In the genomic region with DNA sequence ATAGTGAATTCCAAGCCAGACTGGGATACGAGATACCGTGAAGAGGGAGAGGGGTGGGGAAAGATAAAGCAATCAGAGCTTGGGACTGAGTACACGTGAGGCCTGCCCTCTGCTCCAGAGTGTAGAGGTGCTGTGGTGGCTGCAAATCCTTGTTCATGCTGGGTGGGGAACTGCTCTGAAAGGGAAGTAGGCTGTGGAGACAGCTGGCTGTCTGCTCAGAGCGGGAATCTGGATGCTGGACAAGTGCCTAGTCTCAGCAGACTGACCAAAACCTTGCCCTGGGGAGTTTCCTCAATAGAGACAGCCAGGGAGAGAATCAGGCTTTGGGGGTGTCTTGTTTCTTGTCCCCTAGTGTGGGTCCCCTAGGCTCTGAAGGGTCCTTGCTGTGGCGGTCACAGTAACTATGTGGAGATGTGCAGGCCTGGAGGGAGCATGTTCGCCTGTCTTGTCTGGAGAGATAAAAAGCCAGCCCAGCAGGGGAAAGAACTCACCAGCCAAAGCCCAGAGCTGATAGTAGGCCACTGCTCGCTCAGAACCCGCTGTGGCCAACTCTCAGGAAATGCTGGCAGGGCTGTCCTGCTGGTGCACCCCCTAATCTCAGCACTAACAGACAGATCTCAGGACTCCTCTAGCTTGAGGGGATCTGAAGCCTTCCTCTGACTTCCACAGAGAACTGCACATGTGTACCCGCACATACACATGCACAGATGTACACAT, we compare ENCODE assay signal across 8 mouse cellular contexts. TPM values are rescaled to one million over a fixed set of nuclear protein-coding genes. Genes with fewer than 3 reads are reported as not detected.
A peak's percentile ranks its signal among the peaks of the same experiment; 100 is the strongest.
DNase-seq lines count a peak whose midpoint lies in the region; ATAC-seq lines count a peak whose summit lies in the region.

No protein-coding gene starts in this region.

- H3K36me3 ChIP-seq in heart, embryonic 12.5 days, result peaks cover 4% of the 10 kb centered on the region; the same call in 1 of the 2 replicates
- H3K36me3 ChIP-seq in midbrain, embryonic 16.5 days (ENCODE audit: control insufficient read depth, insufficient read depth, low read length), result no peaks in the 10 kb centered on the region

- peak; percentile 44 for DNase-seq in gastrocnemius, postnatal 10 days
- DNase-seq in gastrocnemius, adult 8-10 months (ENCODE audit: low spot score in 2 of 2), result no peak
- peak; percentile 68 for DNase-seq in adipocyte (ENCODE audit: low spot score)
- DNase-seq in kidney, postnatal 10 days, result peak; percentile 72
- no peak for DNase-seq in frontal cortex, postnatal 25 days (ENCODE audit: low spot score in 2 of 2)
- no peak for DNase-seq in urinary bladder, postnatal 25 days (ENCODE audit: low spot score)

- H3K27ac ChIP-seq in heart, embryonic 12.5 days (ENCODE audit: poor library complexity, severe bottlenecking), result peak overlapping the region; percentile 97
- H3K27ac ChIP-seq in midbrain, embryonic 16.5 days (ENCODE audit: low read length), result 0 out of 2 replicates have a peak overlapping the region, but pooled peaks have one; percentile 23

- H3K4me3 ChIP-seq in heart, embryonic 12.5 days, result no peak overlapping the region
- H3K4me3 ChIP-seq in midbrain, embryonic 16.5 days (ENCODE audit: low read depth, low read length), result no peak overlapping the region

- no peak for ATAC-seq in heart, embryonic 12.5 days (ENCODE audit: insufficient number of reproducible peaks, low FRiP score)
- ATAC-seq in midbrain, embryonic 16.5 days, result no peak

- no peaks in the 10 kb centered on the region for H3K27me3 ChIP-seq in heart, embryonic 12.5 days (replicated peaks)
- no peaks in the 10 kb centered on the region for H3K27me3 ChIP-seq in midbrain, embryonic 16.5 days (ENCODE audit: control insufficient read depth, insufficient read depth, low read depth, low read length)

- peaks cover 73% of the 10 kb centered on the region for H3K4me1 ChIP-seq in heart, embryonic 12.5 days (replicated peaks)
- H3K4me1 ChIP-seq in midbrain, embryonic 16.5 days (ENCODE audit: control insufficient read depth, insufficient read depth, low read length), result peaks cover 21% of the 10 kb centered on the region

- WGBS in heart, embryonic 12.5 days, result 9% methylated on average over 9 of the region's 9 CpGs
- 50% methylated on average over 9 of the region's 9 CpGs for WGBS in midbrain, embryonic 16.5 days

- peak overlapping the region; percentile 21; the same call in 1 of the 2 replicates for H3K9ac ChIP-seq in heart, embryonic 12.5 days
- no peak overlapping the region for H3K9ac ChIP-seq in midbrain, embryonic 16.5 days (ENCODE audit: low read depth, low read length)

- peak overlapping the region; percentile 92; the same call in 1 of the 2 replicates for H3K4me2 ChIP-seq in heart, embryonic 12.5 days
- no peak overlapping the region for H3K4me2 ChIP-seq in midbrain, embryonic 16.5 days (ENCODE audit: low read length)

- no peaks in the 10 kb centered on the region for H3K9me3 ChIP-seq in heart, embryonic 12.5 days (replicated peaks)
- H3K9me3 ChIP-seq in midbrain, embryonic 16.5 days (replicated peaks; ENCODE audit: control insufficient read depth, low read length, poor library complexity, severe bottlenecking), result no peaks in the 10 kb centered on the region

RNA-seq across cellular contexts. Expression of gene Tk1, which starts 3.2 kb away (rescaled TPM):
- total RNA-seq in gastrocnemius, postnatal 10 days (2021), result 10 to 100 TPM; 14.3 to 20.5 TPM
- 1 to 10 TPM; 2.5 to 5.4 (median 4.1) TPM for total RNA-seq in gastrocnemius, adult 8-10 months (2022)
- 101 and 105 TPM in 2 replicates for polyA plus RNA-seq in heart, embryonic 12.5 days (2016; fragmentation: Nextera tagmentation; extraction: Ambion mirVana)
- polyA plus RNA-seq in midbrain, embryonic 16.5 days (2015; fragmentation: Nextera tagmentation; extraction: Ambion mirVana), result 9.8 and 12.9 TPM in 2 replicates

RNA-seq across cellular contexts. Expression of gene Afmid, which starts 3.3 kb away (rescaled TPM):
- total RNA-seq in gastrocnemius, postnatal 10 days (2021), result 1 to 10 TPM; 5.1 to 5.3 TPM
- total RNA-seq in gastrocnemius, adult 8-10 months (2022), result 1 to 10 TPM; 2.0 to 4.6 (median 3.4) TPM
- polyA plus RNA-seq in heart, embryonic 12.5 days (2016; fragmentation: Nextera tagmentation; extraction: Ambion mirVana), result 10.5 and 13.5 TPM in 2 replicates
- polyA plus RNA-seq in midbrain, embryonic 16.5 days (2015; fragmentation: Nextera tagmentation; extraction: Ambion mirVana), result 5.6 and 5.9 TPM in 2 replicates

RNA-seq across cellular contexts. Expression of gene Gm20708, which starts 19.6 kb away (rescaled TPM):
- 1 to 10 TPM; 1.2 to 3.3 TPM for total RNA-seq in gastrocnemius, postnatal 10 days (2021)
- 1 to 10 TPM in 2 of 4 experiments, under 1 TPM in 1, not detected in 1; 0.46 to 1.2 (median 1.1) TPM for total RNA-seq in gastrocnemius, adult 8-10 months (2022)
- polyA plus RNA-seq in heart, embryonic 12.5 days (2016; fragmentation: Nextera tagmentation; extraction: Ambion mirVana), result 0.78 and 0.82 TPM in 2 replicates
- 0.99 and 1.6 TPM in 2 replicates for polyA plus RNA-seq in midbrain, embryonic 16.5 days (2015; fragmentation: Nextera tagmentation; extraction: Ambion mirVana)

RNA-seq across cellular contexts. Expression of gene Syngr2, which starts 19.6 kb away (rescaled TPM):
- total RNA-seq in gastrocnemius, postnatal 10 days (2021), result 10 to 100 TPM; 90.3 to 95.1 TPM
- total RNA-seq in gastrocnemius, adult 8-10 months (2022), result 100 to 1,000 TPM; 182 to 198 (median 184) TPM
- 68.9 and 69.3 TPM in 2 replicates for polyA plus RNA-seq in heart, embryonic 12.5 days (2016; fragmentation: Nextera tagmentation; extraction: Ambion mirVana)
- 12.8 and 13.8 TPM in 2 replicates for polyA plus RNA-seq in midbrain, embryonic 16.5 days (2015; fragmentation: Nextera tagmentation; extraction: Ambion mirVana)

RNA-seq across cellular contexts. Expression of gene Birc5, which starts 20.0 kb away (rescaled TPM):
- total RNA-seq in gastrocnemius, postnatal 10 days (2021), result 10 to 100 TPM; 11.4 to 13.2 TPM
- under 1 TPM in 1 of 4 experiments, not detected in 3; 0.24 TPM for total RNA-seq in gastrocnemius, adult 8-10 months (2022)
- 250 and 252 TPM in 2 replicates for polyA plus RNA-seq in heart, embryonic 12.5 days (2016; fragmentation: Nextera tagmentation; extraction: Ambion mirVana)
- 21.0 and 27.3 TPM in 2 replicates for polyA plus RNA-seq in midbrain, embryonic 16.5 days (2015; fragmentation: Nextera tagmentation; extraction: Ambion mirVana)

Comparison
In these comparisons a context has a peak if more than half of its experiments do, and no peak if none do; other contexts are left out.
1. DNase-seq: peak in gastrocnemius, postnatal 10 days (single experiment), adipocyte (single experiment) and kidney, postnatal 10 days (single experiment); none in gastrocnemius, adult 8-10 months (0 of 2), frontal cortex, postnatal 25 days (0 of 2) and urinary bladder, postnatal 25 days (single experiment).